Mouse (Mus musculus): ENCODE results near the gene Sox5. TPM values are rescaled to one million over a fixed set of nuclear protein-coding genes. Genes with fewer than 3 reads are reported as not detected.
A peak's percentile ranks its signal among the peaks of the same experiment; 100 is the strongest.

Gene Sox5
- polyA plus RNA-seq, 1 experiment from 2014 or later: 43.3 TPM

- WGBS: 84% methylated on average over 3 of the region's 3 CpGs
- no peak overlapping the region for H3K9ac ChIP-seq (ENCODE audit: low read depth, low read length)
Observed at GRCm38 (mm10) chr6:143854031-143854430, 927.7 kb downstream of the Sox5 start.

GRCm38 (mm10) chr6:143845761-143846160 lies 936.0 kb downstream of the Sox5 start:
- H3K27ac ChIP-seq (ENCODE audit: low read length): no peak overlapping the region
- no peak overlapping the region for H3K9ac ChIP-seq (ENCODE audit: low read depth, low read length)
- no peaks in the 10 kb centered on the region for H3K9me3 ChIP-seq (replicated peaks; ENCODE audit: control insufficient read depth, low read length, poor library complexity, severe bottlenecking)
- no peak for ATAC-seq
- H3K4me3 ChIP-seq (ENCODE audit: low read depth, low read length): no peak overlapping the region
- H3K4me2 ChIP-seq (ENCODE audit: low read length): no peak overlapping the region
- no peaks in the 10 kb centered on the region for H3K27me3 ChIP-seq (ENCODE audit: control insufficient read depth, insufficient read depth, low read depth, low read length)
- no peaks in the 10 kb centered on the region for H3K36me3 ChIP-seq (ENCODE audit: control insufficient read depth, insufficient read depth, low read length)
- peaks cover 3% of the 10 kb centered on the region; the same call in 1 of the 2 replicates for H3K4me1 ChIP-seq (ENCODE audit: control insufficient read depth, insufficient read depth, low read length)

More at GRCm38 (mm10) chr6:143854031-143854430, 927.7 kb downstream of the Sox5 start:
- peaks cover 3% of the 10 kb centered on the region; the same call in 1 of the 2 replicates for H3K4me1 ChIP-seq (ENCODE audit: control insufficient read depth, insufficient read depth, low read length)
- no peaks in the 10 kb centered on the region for H3K9me3 ChIP-seq (replicated peaks; ENCODE audit: control insufficient read depth, low read length, poor library complexity, severe bottlenecking)
- H3K4me2 ChIP-seq (ENCODE audit: low read length): no peak overlapping the region
- no peak overlapping the region for H3K27ac ChIP-seq (ENCODE audit: low read length)
- no peak for ATAC-seq
- H3K36me3 ChIP-seq (ENCODE audit: control insufficient read depth, insufficient read depth, low read length): no peaks in the 10 kb centered on the region
- H3K4me3 ChIP-seq (ENCODE audit: low read depth, low read length): no peak overlapping the region
- H3K27me3 ChIP-seq (ENCODE audit: control insufficient read depth, insufficient read depth, low read depth, low read length): no peaks in the 10 kb centered on the region

DNA sequence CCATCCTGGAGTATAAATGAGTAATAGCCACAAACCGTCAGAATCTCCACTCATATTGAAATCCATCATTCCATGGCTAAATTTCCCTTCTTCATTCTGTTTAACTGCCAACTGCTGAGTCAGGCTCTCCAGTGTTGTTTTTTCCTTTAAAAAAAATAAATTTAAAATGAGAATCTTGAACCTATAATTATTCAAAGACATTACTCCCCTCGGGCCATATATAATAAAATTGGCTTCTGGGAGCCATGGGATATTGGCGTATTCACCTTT lies 937.1 kb downstream of the Sox5 start:
- Histone ChIP-seq H3K4me2 (ENCODE audit: low read length) (no peak overlapping the region), H3K36me3 (ENCODE audit: control insufficient read depth, insufficient read depth, low read length) (no peaks in the 10 kb centered on the region), H3K4me1 (ENCODE audit: control insufficient read depth, insufficient read depth, low read length) (no peaks in the 10 kb centered on the region; the same call in 1 of the 2 replicates), H3K27me3 (ENCODE audit: control insufficient read depth, insufficient read depth, low read depth, low read length) (no peaks in the 10 kb centered on the region), H3K27ac (ENCODE audit: low read length) (no peak overlapping the region), H3K9ac (ENCODE audit: low read depth, low read length) (no peak overlapping the region), H3K4me3 (ENCODE audit: low read depth, low read length) (no peak overlapping the region), H3K9me3 (replicated peaks; ENCODE audit: control insufficient read depth, low read length, poor library complexity, severe bottlenecking) (no peaks in the 10 kb centered on the region)
- ATAC-seq: no peak
- 86% methylated on average over 3 of the region's 3 CpGs for WGBS

- 91% methylated on average over 10 of the region's 10 CpGs for WGBS
- Histone ChIP-seq H3K4me2 (ENCODE audit: low read length) (no peak overlapping the region), H3K4me3 (ENCODE audit: low read depth, low read length) (no peak overlapping the region), H3K27me3 (ENCODE audit: control insufficient read depth, insufficient read depth, low read depth, low read length) (no peaks in the 10 kb centered on the region), H3K9me3 (replicated peaks; ENCODE audit: control insufficient read depth, low read length, poor library complexity, severe bottlenecking) (no peaks in the 10 kb centered on the region), H3K27ac (ENCODE audit: low read length) (no peak overlapping the region), H3K4me1 (ENCODE audit: control insufficient read depth, insufficient read depth, low read length) (no peaks in the 10 kb centered on the region), H3K36me3 (ENCODE audit: control insufficient read depth, insufficient read depth, low read length) (no peaks in the 10 kb centered on the region), H3K9ac (ENCODE audit: low read depth, low read length) (no peak overlapping the region)
- ATAC-seq: no peak
Observed at GRCm38 (mm10) chr6:143843933-143844700, 937.7 kb downstream of the Sox5 start.

DNA sequence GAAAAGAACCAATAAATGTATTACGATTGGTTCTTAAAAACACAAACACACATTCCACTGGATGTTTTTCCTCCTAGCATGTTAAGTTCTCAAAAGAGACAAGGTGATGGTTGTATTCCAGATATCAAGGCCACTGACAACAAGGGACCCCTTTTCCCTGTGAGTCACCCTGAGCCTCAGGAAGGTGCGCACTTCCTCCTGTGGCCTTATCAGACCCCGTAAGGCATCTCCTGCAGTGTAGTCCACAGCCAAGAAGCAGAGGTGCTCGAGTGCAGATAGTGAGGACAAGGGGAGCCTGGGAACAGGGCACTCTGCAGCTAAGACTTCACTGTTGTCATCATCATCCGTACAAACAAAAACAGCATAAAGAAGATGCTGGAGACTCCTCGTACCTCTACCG lies 939.8 kb downstream of the Sox5 start:
- H3K9ac ChIP-seq (ENCODE audit: low read depth, low read length): no peak overlapping the region
- no peak overlapping the region for H3K27ac ChIP-seq (ENCODE audit: low read length)
- no peaks in the 10 kb centered on the region for H3K9me3 ChIP-seq (replicated peaks; ENCODE audit: control insufficient read depth, low read length, poor library complexity, severe bottlenecking)
- no peaks in the 10 kb centered on the region for H3K27me3 ChIP-seq (ENCODE audit: control insufficient read depth, insufficient read depth, low read depth, low read length)
- H3K36me3 ChIP-seq (ENCODE audit: control insufficient read depth, insufficient read depth, low read length): no peaks in the 10 kb centered on the region
- ATAC-seq: no peak
- peaks cover 5% of the 10 kb centered on the region for H3K4me1 ChIP-seq (ENCODE audit: control insufficient read depth, insufficient read depth, low read length)
- no peak overlapping the region for H3K4me3 ChIP-seq (ENCODE audit: low read depth, low read length)
- 94% methylated on average over 7 of the region's 7 CpGs for WGBS
- no peak overlapping the region for H3K4me2 ChIP-seq (ENCODE audit: low read length)

- 91% methylated on average over 15 of the region's 15 CpGs for WGBS
- no peak for ATAC-seq
- no peaks in the 10 kb centered on the region for H3K9me3 ChIP-seq (replicated peaks; ENCODE audit: control insufficient read depth, low read length, poor library complexity, severe bottlenecking)
- no peak overlapping the region for H3K27ac ChIP-seq (ENCODE audit: low read length)
- H3K4me1 ChIP-seq (ENCODE audit: control insufficient read depth, insufficient read depth, low read length): peaks cover 5% of the 10 kb centered on the region
- no peak overlapping the region for H3K9ac ChIP-seq (ENCODE audit: low read depth, low read length)
- no peaks in the 10 kb centered on the region for H3K27me3 ChIP-seq (ENCODE audit: control insufficient read depth, insufficient read depth, low read depth, low read length)
- no peak overlapping the region for H3K4me2 ChIP-seq (ENCODE audit: low read length)
- no peak overlapping the region for H3K4me3 ChIP-seq (ENCODE audit: low read depth, low read length)
- H3K36me3 ChIP-seq (ENCODE audit: control insufficient read depth, insufficient read depth, low read length): no peaks in the 10 kb centered on the region
Observed at GRCm38 (mm10) chr6:143841109-143841638, 940.6 kb downstream of the Sox5 start.

- no peaks in the 10 kb centered on the region for H3K36me3 ChIP-seq (ENCODE audit: control insufficient read depth, insufficient read depth, low read length)
- no peaks in the 10 kb centered on the region for H3K27me3 ChIP-seq (ENCODE audit: control insufficient read depth, insufficient read depth, low read depth, low read length)
- H3K9ac ChIP-seq (ENCODE audit: low read depth, low read length): no peak overlapping the region
- 0 out of 2 replicates have a peak overlapping the region, but pooled peaks have one; percentile 31 for H3K27ac ChIP-seq (ENCODE audit: low read length)
- WGBS: 45% methylated on average over 9 of the region's 9 CpGs
- ATAC-seq: peak; percentile 82
- peaks cover 5% of the 10 kb centered on the region for H3K4me1 ChIP-seq (ENCODE audit: control insufficient read depth, insufficient read depth, low read length)
- no peaks in the 10 kb centered on the region for H3K9me3 ChIP-seq (replicated peaks; ENCODE audit: control insufficient read depth, low read length, poor library complexity, severe bottlenecking)
- no peak overlapping the region for H3K4me2 ChIP-seq (ENCODE audit: low read length)
- no peak overlapping the region for H3K4me3 ChIP-seq (ENCODE audit: low read depth, low read length)
Observed at GRCm38 (mm10) chr6:143838384-143839076, 943.2 kb downstream of the Sox5 start.

GRCm38 (mm10) chr6:143835331-143835730 lies 946.4 kb downstream of the Sox5 start:
- no peak overlapping the region for H3K27ac ChIP-seq (ENCODE audit: low read length)
- WGBS: 81% methylated on average over 7 of the region's 7 CpGs
- H3K4me2 ChIP-seq (ENCODE audit: low read length): no peak overlapping the region
- H3K27me3 ChIP-seq (ENCODE audit: control insufficient read depth, insufficient read depth, low read depth, low read length): no peaks in the 10 kb centered on the region
- H3K4me3 ChIP-seq (ENCODE audit: low read depth, low read length): no peak overlapping the region
- no peaks in the 10 kb centered on the region for H3K36me3 ChIP-seq (ENCODE audit: control insufficient read depth, insufficient read depth, low read length)
- no peak overlapping the region for H3K9ac ChIP-seq (ENCODE audit: low read depth, low read length)
- no peaks in the 10 kb centered on the region for H3K9me3 ChIP-seq (replicated peaks; ENCODE audit: control insufficient read depth, low read length, poor library complexity, severe bottlenecking)
- H3K4me1 ChIP-seq (ENCODE audit: control insufficient read depth, insufficient read depth, low read length): peaks cover 5% of the 10 kb centered on the region
- no peak for ATAC-seq

- peaks cover 5% of the 10 kb centered on the region for H3K4me1 ChIP-seq (ENCODE audit: control insufficient read depth, insufficient read depth, low read length)
- no peaks in the 10 kb centered on the region for H3K27me3 ChIP-seq (ENCODE audit: control insufficient read depth, insufficient read depth, low read depth, low read length)
- H3K4me2 ChIP-seq (ENCODE audit: low read length): no peak overlapping the region
- no peak overlapping the region for H3K27ac ChIP-seq (ENCODE audit: low read length)
- H3K4me3 ChIP-seq (ENCODE audit: low read depth, low read length): no peak overlapping the region
- no peak for ATAC-seq
- H3K9ac ChIP-seq (ENCODE audit: low read depth, low read length): no peak overlapping the region
- WGBS: 96% methylated on average over 3 of the region's 3 CpGs
- no peaks in the 10 kb centered on the region for H3K36me3 ChIP-seq (ENCODE audit: control insufficient read depth, insufficient read depth, low read length)
- no peaks in the 10 kb centered on the region for H3K9me3 ChIP-seq (replicated peaks; ENCODE audit: control insufficient read depth, low read length, poor library complexity, severe bottlenecking)
Observed at GRCm38 (mm10) chr6:143833986-143834385, 947.8 kb downstream of the Sox5 start.

Measured in midbrain, embryonic 16.5 days (tissue).